Mouse (Mus musculus) liver (tissue): ENCODE measurements around the gene Trpm3.
"Not testable (repeated sequence)": the region's sequence is repeated elsewhere in the genome, so short reads cannot be mapped to it uniquely, and the experiment has no call there.

Source experiments
- DNase-seq: peaks from one replicate; pipeline ENCODE4 v3.0.0-alpha.2; 2020; ENCODE audit warnings: mixed read lengths

The Trpm3 gene

DNA sequence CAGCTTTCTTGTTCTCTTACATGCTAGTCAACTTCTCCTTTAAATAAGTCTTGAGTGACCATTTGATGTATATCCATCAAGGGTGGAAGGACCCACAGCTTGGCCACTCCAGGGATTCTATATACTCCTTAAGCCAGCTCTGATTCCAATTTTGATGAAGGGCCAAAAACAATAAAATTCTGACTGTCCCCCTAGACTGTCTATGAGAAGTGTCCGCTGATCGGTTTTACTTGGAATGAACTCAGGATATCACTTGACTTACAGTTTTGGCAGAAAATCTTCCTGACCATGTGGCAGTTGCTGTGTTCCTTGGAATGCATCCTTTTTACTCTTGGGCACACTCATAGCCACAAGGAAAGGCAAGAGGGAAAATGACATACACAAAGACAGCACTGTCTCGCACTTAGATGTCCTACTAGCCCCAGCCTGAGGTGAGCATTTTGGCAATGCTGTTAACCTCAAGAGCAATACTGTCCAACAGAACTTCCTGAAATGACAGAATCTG lies 636.4 kb downstream of the Trpm3 start:
- no peak for DNase-seq

DNA sequence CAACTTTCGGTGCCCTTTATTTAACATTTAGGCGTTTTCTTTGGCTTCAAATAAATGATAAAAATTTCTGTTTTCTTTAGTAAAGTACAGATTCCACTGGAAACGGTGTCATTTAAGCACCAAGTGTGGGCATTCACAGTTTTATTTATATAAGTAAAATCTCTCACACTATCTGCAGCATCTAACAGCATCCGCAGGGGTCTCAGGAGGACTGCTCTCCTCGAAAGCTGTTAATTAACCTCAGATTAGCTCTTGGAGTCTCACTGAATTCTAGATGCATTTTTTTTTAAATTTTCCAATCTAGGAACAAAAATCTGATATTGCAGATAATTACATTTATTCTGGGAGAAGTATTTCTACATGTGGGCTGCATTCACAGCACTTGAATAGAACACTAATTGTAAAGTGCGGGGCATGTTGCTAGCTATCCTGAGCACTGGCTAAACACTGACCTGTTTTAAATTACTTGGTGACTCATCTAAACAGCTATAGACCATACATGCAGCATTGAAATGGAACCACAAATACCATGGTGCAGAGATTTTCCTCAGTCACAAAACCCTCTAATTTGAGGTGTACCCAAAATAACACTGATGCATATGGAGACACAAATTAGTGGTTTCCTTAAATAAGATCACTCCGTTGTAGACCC lies 641.5 kb downstream of the Trpm3 start:
- DNase-seq = no peak

DNA sequence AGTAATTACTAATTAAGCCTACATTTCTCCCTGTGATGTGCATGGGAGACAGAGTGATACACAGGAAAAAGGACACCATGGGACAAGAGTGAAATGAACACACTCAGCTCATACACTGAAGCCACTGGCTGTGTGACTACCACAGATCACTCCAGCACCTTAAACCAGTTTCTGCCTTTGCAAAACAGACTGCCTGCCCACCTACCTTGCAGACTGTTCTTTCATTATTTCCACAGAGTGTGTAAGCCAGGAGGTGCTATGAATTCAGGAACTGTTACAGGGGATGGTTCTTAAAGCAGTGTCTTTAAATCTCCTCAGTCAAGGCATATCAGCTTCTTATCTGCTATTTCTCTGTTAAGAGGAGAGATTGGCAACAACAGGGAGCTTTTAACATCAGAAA lies 642.7 kb downstream of the Trpm3 start:
- DNase-seq = no peak

DNA sequence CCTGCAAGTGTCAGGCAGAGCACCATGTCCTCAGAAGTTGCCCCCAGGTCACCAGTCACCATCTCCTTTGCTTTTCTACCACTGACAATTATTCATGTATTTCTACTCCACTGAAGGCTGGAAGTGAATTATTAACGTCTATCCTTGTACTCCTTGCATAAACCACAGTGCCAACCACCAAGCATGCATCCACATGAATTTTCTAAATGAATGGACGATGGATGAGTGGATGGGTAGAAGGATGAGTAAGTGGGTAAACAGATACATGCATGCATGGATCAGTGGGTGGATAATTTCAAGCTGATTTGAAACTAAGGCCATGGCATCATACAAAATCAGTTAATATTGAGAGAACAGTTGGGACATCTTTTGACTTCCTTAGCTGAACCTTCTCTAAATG lies 644.9 kb downstream of the Trpm3 start:
- no peak for DNase-seq

DNA sequence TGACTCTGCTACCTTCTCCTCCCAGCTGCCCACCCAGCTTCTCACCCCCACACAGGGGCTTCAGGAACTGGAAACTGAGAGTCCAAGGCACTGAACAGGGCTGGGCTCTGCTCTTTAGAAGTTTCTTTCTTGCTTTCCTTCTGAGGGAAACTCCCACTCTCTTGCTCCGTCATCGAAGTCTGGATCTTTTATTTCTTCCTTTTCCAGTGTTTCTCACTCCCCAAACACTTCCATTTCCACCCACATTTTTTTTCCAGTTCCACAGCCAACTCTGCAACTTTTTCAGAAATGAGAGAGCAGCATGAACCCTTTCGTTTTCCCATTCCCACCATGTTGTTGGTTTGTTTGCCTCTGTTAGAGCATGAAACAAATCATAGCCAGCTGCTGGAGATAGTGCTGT lies 650.9 kb downstream of the Trpm3 start:
- DNase-seq = no peak

DNA sequence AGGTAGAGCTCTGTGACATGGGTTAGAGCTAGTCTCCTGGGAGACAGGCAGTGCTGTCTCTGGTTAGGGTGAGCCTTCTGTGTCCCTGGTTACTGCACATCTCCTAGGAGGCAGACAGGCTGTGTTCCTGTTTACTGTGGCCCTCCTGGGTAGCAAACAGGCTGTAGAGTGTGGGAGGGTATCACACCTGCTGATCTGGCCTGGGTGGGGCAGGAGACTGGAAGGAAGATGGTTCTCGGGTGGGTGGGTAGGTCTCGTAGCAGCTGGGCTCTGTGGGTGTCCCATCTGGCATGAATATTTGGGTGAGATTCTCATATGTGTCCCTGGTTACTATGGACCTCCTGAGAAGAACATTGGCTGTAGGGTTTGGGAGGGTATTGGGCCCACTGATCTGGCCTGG lies 658.1 kb downstream of the Trpm3 start:
- DNase-seq = no peak

DNA sequence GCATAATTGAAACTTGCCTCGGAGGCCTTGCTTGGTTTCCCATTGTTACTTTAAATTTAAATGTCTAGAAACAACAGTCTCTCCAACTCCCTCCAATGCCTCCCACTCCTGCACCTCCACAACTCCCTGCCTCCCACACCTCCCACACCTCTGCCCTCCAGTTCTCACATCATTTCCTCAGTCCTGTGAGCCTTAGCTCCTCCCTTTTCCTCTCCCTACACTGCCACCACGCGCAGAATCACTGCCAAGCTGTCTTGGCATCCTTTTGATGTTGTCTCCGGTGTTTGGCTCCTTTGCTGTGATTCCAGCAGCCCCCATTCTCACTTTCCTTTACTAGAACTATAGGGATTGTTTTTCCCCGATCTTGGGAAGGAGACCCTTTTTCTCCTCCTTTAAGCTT lies 661.6 kb downstream of the Trpm3 start:
- no peak for DNase-seq

DNA sequence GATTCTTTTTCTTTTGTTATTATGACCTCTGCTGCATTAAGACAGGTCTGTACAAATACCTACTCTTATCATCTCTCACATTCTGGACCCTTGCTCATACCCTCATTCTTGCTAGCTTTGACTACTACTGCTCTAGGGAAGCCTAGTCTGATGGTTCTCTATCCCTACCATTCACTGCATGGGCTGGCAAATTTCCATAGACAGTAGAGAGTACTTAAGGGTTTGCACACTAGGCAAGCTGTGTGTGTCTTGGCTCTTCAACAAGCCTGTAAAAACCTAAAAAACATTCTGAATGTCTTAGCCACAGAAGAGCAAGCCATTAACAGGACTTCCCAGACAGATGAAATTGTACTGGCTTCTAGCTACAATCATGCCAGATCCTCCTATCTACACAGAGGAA lies 664.5 kb downstream of the Trpm3 start:
- no peak for DNase-seq

DNA sequence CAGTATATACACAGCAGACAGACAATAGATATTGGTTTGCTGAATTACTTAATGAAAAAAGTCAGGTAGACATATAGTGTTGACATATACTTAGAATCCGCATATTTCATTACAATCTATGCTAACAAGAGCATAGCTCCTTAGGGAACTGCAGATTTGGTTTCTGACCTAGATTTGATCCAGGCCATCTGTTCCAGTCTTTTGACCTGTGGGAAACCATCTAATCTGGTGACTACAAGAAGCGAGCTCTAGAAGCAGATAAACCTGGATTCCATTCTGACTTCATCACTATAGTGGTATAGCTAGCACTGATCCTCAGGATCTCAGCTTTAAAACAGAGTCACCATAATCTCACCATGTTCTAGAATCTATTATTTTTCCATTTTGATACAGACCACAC lies 665.5 kb downstream of the Trpm3 start:
- DNase-seq = no peak

DNA sequence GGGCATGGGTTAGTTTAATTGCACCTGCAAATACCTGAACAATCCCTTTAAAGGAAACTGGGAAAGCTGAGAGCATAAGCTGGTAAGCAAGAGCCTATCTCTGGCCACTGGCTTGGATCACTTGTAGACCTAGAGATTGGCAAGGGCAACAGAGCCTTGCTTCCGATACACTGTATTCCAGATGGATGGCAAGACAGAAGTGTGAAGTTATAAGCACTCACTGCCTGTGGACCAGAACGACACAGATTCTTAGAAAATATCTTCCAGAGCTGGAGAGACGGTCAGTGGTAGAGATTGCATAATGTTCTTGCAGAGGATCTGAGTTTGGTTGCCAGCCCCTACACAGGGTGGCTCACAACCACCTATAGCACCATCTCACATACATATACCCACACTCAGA lies 671.4 kb downstream of the Trpm3 start:
- no peak for DNase-seq

DNA sequence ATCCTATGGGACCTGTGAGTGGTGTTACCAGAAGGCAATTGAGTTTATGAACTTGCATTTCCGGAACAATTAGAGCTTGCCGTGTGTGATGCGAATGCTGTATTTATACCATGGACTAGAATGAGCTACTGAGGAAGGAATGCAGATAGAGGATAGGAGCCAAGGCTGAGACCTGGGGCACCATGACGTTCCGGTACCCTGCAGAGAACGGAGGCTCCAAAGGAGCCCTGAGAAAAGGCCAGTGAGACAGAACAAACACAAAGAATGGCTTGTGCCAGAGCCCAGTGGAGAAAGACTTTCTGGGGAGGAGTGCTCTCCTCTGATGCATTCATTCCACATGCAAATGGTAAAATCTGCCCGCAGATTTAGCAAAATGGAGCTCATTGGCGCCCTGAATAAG lies 682.9 kb downstream of the Trpm3 start:
- no peak for DNase-seq

DNA sequence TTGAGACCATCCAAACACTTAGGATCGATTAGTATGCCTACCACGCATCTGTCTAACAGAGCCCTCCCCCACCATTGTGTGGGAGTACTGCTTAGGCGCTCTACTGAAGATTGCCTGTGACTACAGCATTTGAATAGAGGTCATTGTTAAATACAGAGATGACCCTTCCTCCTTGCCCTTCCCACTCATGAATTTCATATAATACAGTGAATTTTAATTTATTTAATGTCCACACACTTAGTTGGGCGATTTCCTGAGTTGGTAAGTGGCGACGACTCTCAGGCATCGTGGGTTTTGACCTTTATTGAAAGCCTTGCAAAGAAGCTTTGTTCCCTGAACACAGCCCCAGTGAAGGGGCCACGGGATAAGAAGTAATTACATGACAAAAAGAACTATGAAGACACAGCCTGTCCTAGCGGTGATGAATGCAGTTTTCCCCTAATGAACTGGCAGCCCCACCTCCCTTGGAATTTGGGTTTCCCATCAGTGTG lies 684.7 kb downstream of the Trpm3 start:
- DNase-seq = no peak

DNA sequence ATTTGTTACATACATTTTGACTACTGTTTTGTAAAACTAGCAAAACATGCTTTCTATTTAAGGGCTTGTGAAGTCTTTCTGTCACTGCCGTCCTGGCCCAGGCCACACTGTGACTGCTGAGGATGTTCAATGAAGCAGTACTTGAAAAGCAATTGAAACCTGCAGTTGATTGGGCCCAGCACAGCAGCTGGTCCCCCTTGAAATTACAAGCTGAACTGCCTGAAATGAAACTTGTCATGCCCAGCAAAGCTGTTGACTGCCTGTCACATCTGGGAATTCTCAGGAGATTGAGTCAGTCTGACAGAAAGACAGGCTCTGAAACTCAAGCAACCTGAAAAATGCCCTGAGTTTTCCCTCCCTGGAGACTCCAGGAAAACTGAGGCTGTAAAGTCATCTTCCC lies 687.0 kb downstream of the Trpm3 start:
- DNase-seq = no peak

DNA sequence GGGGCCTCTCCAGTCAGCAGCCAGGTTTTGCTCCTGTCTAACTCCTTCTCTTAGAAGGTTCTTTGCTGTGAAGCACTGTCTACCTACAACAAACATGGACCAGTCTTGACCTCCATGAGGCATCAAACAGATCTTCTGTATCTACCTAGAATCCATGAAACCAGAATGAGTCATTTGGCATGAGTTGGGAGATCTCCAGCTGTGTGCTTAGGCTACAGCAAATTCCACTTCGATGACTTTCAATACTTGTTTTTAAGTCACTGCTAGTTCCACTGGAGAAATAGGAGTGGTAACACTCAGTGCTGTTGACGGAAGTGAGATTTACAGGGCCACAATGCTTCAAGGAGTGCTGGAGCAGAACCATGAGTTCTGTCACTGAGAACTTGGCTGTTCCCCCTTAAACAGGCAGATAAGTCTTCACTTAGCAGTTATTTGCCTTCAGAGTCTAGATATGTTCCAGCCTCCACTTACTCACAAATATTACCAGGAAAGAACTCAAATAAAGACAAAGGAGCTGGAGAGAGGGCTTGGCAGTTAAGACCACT lies 689.4 kb downstream of the Trpm3 start:
- DNase-seq = no peak

DNA sequence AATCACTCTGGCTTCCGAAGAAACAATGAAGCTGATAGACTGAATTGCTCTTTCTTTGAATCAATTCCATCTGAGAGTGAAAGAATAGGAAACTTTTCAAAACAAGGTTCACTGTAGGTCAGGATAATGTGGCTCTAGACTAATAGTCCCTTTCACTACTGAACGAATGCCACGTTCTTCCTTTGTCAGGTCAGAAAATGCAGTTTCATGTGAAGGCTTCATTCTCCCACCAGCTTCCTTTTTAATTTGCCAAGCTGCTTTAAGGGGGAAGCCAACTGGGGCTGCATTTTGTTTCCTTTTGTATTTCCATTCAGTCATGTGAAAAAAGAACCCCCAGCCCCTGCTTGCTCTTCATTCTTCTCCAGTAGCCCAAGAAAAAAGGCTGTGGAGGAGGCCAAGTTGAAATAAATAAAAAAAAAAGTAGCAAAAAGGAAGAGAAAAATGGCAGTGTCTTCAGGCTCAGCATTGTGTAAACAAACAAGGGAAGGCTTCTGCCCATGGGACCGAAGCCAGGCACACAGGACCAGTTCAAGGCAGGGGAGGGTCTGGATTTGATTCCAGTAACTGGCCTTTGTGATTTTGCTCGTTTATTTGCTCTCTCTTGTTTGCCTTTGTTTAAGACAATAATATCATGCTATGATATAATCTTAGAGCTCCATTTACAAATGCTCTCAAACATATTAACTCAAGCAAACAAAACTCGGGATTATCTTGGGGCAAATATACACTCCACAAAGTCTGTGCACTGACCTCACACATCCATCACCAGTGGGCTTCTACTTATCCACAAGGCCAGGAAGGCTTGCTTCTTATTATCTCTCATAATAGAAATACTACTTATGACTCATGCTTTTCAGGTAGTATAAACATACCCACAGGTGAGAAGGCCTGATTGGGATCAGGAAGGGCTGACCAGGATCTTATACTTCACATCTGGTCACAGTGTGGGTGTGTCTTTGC lies 702.5 kb downstream of the Trpm3 start:
- no peak for DNase-seq

DNA sequence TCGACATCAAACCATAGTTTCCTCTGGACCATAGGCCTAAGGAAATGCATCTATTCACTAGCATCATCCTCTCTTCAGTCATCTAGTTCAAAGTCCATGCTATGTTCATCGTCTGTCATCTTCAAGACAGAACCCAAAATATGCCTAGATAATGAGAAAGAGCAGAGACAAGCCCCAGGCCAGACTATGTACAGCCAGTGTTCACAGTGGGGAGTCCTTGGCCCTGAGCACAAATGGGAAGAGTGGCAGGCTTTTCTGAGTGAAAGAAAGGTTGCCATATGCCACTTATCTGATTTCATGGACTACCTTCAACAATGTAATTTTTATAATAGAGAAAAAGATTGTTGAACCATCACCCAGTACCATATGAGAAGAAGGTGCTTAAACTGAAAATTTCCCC lies 703.9 kb downstream of the Trpm3 start:
- no peak for DNase-seq

DNA sequence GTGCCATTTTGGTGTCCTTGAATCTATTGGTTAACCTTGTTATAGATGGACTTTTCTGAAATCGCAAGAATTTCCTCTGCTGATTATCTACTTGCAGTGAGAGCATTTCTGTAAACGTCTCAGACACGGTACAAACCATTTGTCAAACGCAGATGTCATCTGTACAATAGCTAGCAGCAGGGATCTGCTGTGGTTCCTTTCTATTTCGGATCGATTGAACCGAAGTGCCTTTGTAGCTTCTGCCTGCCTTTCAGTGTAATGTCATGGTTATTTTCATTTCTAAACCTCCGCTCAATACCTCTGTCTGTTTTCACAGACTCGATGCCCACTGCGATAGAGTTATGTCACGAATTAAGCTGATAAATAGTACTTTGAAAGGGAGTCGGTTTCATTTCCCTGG lies 708.9 kb downstream of the Trpm3 start:
- DNase-seq = no peak

DNA sequence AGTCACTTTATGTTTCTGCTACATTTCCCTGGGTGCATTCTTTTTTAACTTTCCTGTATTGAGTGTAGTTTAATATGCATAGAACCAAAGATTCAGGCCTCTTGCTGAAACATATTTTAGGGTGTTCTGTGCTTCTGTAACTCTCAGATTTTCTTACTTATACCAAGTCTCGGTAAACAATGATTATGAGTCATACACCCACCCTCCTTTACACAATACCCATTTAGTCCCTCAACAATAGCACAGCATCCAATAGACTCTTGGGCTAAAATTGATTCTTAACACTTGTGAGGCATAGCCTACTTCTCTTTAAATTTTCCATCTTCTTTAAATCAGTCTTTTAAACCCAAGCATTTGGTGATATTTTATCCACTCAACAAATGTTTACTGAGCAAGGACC lies 709.4 kb downstream of the Trpm3 start:
- no peak for DNase-seq

DNA sequence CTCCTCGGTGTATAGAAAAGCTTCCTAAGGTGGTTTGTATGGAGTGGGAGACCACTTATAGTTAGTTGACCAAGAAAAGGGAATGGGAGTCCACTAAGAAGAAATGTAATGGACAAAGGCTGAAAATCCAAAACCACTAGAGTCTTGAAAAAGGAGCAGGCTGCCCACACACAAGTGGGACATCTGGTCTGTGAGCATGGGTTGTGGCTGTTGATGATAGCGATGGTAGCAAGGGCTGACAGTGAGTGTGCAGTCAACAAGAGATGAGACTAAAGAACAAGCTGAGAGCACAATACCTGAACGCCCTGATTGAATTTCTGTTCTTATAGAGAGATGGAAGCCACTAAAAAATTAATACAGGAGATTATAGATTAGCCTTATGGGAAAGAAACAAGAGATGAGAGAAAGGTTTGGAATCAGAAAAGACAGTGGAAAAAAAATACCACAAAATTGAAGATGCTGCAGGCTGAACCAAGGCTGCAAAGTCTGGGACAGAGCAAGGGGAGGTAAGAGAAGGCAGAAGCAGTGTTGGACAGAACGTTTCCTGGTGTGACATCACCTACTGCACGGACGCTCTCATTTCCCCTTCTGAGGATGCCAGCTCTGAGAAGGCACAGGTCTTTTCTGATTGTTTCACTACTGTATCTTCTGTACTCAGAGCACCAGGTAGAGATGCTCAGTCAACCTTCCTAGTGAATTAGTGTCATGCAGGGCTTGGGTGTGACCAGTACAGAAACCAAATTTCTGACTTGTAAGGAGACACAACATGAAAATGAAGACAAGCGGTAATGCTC lies 710.1 kb downstream of the Trpm3 start:
- DNase-seq = no peak

DNA sequence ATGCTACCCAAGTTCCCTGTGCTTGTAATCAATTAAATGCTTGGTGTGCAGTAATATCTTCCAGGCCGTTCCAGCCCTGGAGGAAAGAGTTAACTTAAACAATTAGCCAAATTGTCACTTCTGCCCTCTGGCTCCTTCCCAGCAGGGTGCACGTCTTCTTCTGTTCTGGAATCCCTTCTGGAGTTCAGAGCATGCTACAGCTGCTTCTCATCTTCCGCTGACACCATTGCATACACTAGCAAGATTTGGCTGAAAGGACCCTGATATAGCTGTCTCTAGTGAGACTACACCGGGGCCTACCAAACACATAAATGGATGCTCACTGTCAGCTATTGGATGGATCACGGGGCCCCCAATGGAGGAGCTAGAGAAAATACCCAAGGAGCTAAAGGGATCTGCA lies 712.6 kb downstream of the Trpm3 start:
- DNase-seq = not testable (repeated sequence)

DNA sequence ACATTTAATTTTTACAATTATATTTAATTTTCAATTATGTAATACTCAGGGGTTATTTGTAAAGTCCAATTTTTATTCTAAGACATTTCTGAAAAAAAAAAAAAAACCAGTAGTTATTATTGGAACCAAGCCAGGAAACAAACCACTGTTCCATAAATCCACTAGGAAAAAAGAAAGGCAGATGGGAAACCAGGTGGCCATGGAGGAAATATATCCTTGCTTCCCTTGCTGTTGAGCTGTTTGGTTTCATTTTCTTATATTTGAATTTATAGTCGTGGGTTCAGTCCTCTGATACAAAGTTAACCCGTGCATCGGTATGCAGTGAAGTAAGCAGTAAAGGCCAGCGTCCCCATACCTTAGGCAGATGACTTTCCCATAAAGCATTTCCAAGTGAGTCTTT lies 720.8 kb downstream of the Trpm3 start:
- no peak for DNase-seq

DNA sequence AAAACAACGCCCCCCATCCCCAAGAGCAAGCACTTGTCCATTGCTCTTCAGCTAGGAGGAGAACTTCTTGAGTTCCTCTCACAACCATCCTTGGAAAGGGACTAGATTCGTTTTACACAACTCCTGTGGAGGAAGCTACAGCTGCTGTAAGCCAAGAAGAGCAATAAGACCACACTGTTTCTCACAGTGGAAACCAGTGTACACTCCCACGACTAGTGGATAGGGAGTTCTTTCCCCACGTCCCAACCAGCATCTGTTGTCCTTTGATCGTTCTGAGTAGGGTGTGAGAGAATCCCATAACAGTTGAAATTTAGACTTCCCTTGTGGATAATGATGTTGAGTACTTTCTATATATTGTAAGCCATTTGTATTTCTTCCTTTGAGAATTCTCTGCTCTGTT lies 728.6 kb downstream of the Trpm3 start:
- DNase-seq = no peak

DNA sequence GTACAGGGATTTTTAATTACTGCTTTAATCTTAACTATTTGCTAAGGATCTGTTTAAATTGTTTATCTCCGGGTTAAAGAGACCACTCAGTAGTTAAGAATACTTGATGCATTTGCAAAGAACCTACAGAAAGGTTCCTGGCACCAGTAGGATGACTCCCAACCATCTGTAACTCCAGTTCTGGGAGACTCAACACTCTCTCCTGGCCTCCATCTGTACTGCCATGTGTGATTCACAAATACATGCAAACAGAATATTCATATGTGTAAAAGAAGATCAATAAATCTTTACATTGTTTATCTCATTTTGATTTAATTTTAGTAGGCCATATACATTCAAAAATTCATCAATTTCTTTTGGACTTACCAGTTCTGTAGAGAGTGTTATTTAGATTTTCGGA lies 731.0 kb downstream of the Trpm3 start:
- no peak for DNase-seq
